Mouse (Mus musculus): Measurements from ENCODE around the gene Ece1. TPM values are rescaled to one million over a fixed set of nuclear protein-coding genes. Genes with fewer than 3 reads are reported as not detected.
A peak's percentile ranks its signal among the peaks of the same experiment; 100 is the strongest.

Gene Ece1
- total and polyA plus RNA-seq, 2 experiments from 2014 or later = 23.0 to 40.0 TPM

- no peaks in the 10 kb centered on the region for H3K27me3 ChIP-seq (ENCODE audit: insufficient read depth, low read length)
- no peak overlapping the region for H3K4me3 ChIP-seq (ENCODE audit: low read length)
- no peak overlapping the region for H3K9ac ChIP-seq (replicated peaks; ENCODE audit: low read length)
- H3K27ac ChIP-seq = no peak overlapping the region
- no peaks in the 10 kb centered on the region for H3K4me1 ChIP-seq (ENCODE audit: insufficient read depth, low read length)
- H3K4me2 ChIP-seq (ENCODE audit: low read depth, low read length) = no peak overlapping the region
- TF ChIP-seq CTCF (IDR thresholded peaks at IDR 0.05; ENCODE audit: low read depth) = peak; percentile 83
- peak; percentile 85 for DNase-seq (ENCODE audit: low spot score)
- whole genome bisulfite sequencing = 40% methylated on average over 2 of the region's 2 CpGs
- no peaks in the 10 kb centered on the region for H3K36me3 ChIP-seq (ENCODE audit: insufficient read depth, low read length)
- ATAC-seq = no peak
- no peaks in the 10 kb centered on the region for H3K9me3 ChIP-seq (ENCODE audit: low read length)
Measured at GRCm38 (mm10) chr4:137851484-137851883, 10.6 kb upstream of the Ece1 start.

- Histone ChIP-seq H3K4me3 (ENCODE audit: low read length) (no peak overlapping the region), H3K36me3 (ENCODE audit: insufficient read depth, low read length) (no peaks in the 10 kb centered on the region), H3K27me3 (ENCODE audit: insufficient read depth, low read length) (no peaks in the 10 kb centered on the region), H3K4me2 (ENCODE audit: low read depth, low read length) (no peak overlapping the region), H3K9ac (replicated peaks; ENCODE audit: low read length) (no peak overlapping the region), H3K27ac (no peak overlapping the region), H3K9me3 (ENCODE audit: low read length) (no peaks in the 10 kb centered on the region), H3K4me1 (ENCODE audit: insufficient read depth, low read length) (no peaks in the 10 kb centered on the region)
- 89% methylated on average over 6 of the region's 6 CpGs for WGBS
- DNase-seq (ENCODE audit: low spot score) (no peak), ATAC-seq (no peak)
- no peak for TF ChIP-seq CTCF (IDR thresholded peaks at IDR 0.05; ENCODE audit: low read depth)
Measured at GRCm38 (mm10) chr4:137853822-137854221, 8.2 kb upstream of the Ece1 start.

- TF ChIP-seq CTCF (IDR thresholded peaks at IDR 0.05; ENCODE audit: low read depth) = no peak
- no peak overlapping the region for H3K9ac ChIP-seq (replicated peaks; ENCODE audit: low read length)
- no peak overlapping the region for H3K4me3 ChIP-seq (ENCODE audit: low read length)
- no peaks in the 10 kb centered on the region for H3K27me3 ChIP-seq (ENCODE audit: insufficient read depth, low read length)
- no peaks in the 10 kb centered on the region for H3K36me3 ChIP-seq (ENCODE audit: insufficient read depth, low read length)
- no peaks in the 10 kb centered on the region for H3K4me1 ChIP-seq (ENCODE audit: insufficient read depth, low read length)
- no peak for DNase-seq (ENCODE audit: low spot score)
- H3K9me3 ChIP-seq (ENCODE audit: low read length) = no peaks in the 10 kb centered on the region
- no peak overlapping the region for H3K4me2 ChIP-seq (ENCODE audit: low read depth, low read length)
- H3K27ac ChIP-seq = no peak overlapping the region
- ATAC-seq = no peak; the same call in 1 of the 2 replicates
- WGBS = 44% methylated on average over 9 of the region's 9 CpGs
Measured at GRCm38 (mm10) chr4:137855741-137856341, 6.2 kb upstream of the Ece1 start.

- no peak overlapping the region for H3K4me3 ChIP-seq (ENCODE audit: low read length)
- H3K4me1 ChIP-seq (ENCODE audit: insufficient read depth, low read length) = peaks cover 4% of the 10 kb centered on the region; the same call in 1 of the 2 replicates
- H3K36me3 ChIP-seq (ENCODE audit: insufficient read depth, low read length) = no peaks in the 10 kb centered on the region
- peak; percentile 42 for DNase-seq (ENCODE audit: low spot score)
- 29% methylated on average over 7 of the region's 7 CpGs for WGBS
- no peak for ATAC-seq
- peak; percentile 65 for TF ChIP-seq CTCF (IDR thresholded peaks at IDR 0.05; ENCODE audit: low read depth)
- no peaks in the 10 kb centered on the region for H3K9me3 ChIP-seq (ENCODE audit: low read length)
- H3K4me2 ChIP-seq (ENCODE audit: low read depth, low read length) = no peak overlapping the region
- H3K27ac ChIP-seq = no peak overlapping the region
- no peaks in the 10 kb centered on the region for H3K27me3 ChIP-seq (ENCODE audit: insufficient read depth, low read length)
- no peak overlapping the region for H3K9ac ChIP-seq (replicated peaks; ENCODE audit: low read length)
Measured at GRCm38 (mm10) chr4:137857116-137857515, 4.9 kb upstream of the Ece1 start.

- H3K4me2 ChIP-seq (ENCODE audit: low read depth, low read length) = no peak overlapping the region
- no peak overlapping the region for H3K9ac ChIP-seq (replicated peaks; ENCODE audit: low read length)
- DNase-seq (ENCODE audit: low spot score) (no peak), ATAC-seq (no peak)
- H3K27me3 ChIP-seq (ENCODE audit: insufficient read depth, low read length) = no peaks in the 10 kb centered on the region
- H3K36me3 ChIP-seq (ENCODE audit: insufficient read depth, low read length) = no peaks in the 10 kb centered on the region
- H3K9me3 ChIP-seq (ENCODE audit: low read length) = no peaks in the 10 kb centered on the region
- H3K4me1 ChIP-seq (ENCODE audit: insufficient read depth, low read length) = peaks cover 13% of the 10 kb centered on the region
- H3K27ac ChIP-seq = no peak overlapping the region
- TF ChIP-seq CTCF (IDR thresholded peaks at IDR 0.05; ENCODE audit: low read depth) = no peak
- no peak overlapping the region for H3K4me3 ChIP-seq (ENCODE audit: low read length)
- 74% methylated on average over 2 of the region's 2 CpGs for WGBS
Measured at GRCm38 (mm10) chr4:137858371-137858770, 3.7 kb upstream of the Ece1 start.

GRCm38 (mm10) chr4:137861461-137862011, 501 bp upstream of the Ece1 start:
- 7% methylated on average over 16 of the region's 17 CpGs for WGBS
- TF ChIP-seq CTCF (IDR thresholded peaks at IDR 0.05; ENCODE audit: low read depth) = no peak
- peak; percentile 52 for ATAC-seq

More at GRCm38 (mm10) chr4:137861461-137862011, 501 bp upstream of the Ece1 start:
- H3K27ac ChIP-seq = no peak overlapping the region
- H3K4me1 ChIP-seq (ENCODE audit: insufficient read depth, low read length) = peaks cover 27% of the 10 kb centered on the region
- no peaks in the 10 kb centered on the region for H3K36me3 ChIP-seq (ENCODE audit: insufficient read depth, low read length)
- peak overlapping the region; percentile 77 for H3K4me2 ChIP-seq (ENCODE audit: low read depth, low read length)
- H3K27me3 ChIP-seq (ENCODE audit: insufficient read depth, low read length) = no peaks in the 10 kb centered on the region
- no peaks in the 10 kb centered on the region for H3K9me3 ChIP-seq (ENCODE audit: low read length)
- peak; percentile 28 for DNase-seq (ENCODE audit: low spot score)
- peak overlapping the region; percentile 55 for H3K9ac ChIP-seq (replicated peaks; ENCODE audit: low read length)
- peak overlapping the region; percentile 53 for H3K4me3 ChIP-seq (ENCODE audit: low read length)
